Mouse (Mus musculus) CH12.LX (cell line): Measurements from ENCODE around the gene Gm9376.

Experiments used
- BHLHE40 ChIP-seq: IDR thresholded peaks from 2 replicates; pipeline ENCODE4 v1.6.1; 2011; ENCODE audit warnings: mild to moderate bottlenecking, low read depth, low read length, improper control_type of control experiment
- CHD1 ChIP-seq: IDR thresholded peaks from 2 replicates; pipeline ENCODE4 v1.6.1; 2012; ENCODE audit warnings: low read depth, low read length, improper control_type of control experiment, inconsistent platforms
- CHD2 ChIP-seq: IDR thresholded peaks from 2 replicates; pipeline ENCODE4 v1.6.1; 2011; ENCODE audit warnings: low read length, improper control_type of control experiment
- CTCF ChIP-seq, 2 experiments: IDR thresholded peaks in 1 of 2; conservative IDR thresholded peaks in 1 of 2; 2 replicates each; pipeline ENCODE4 v1.5.1; 2011 to 2012; ENCODE audit warnings: low read depth in 2 of 2, low read length in 2 of 2, improper control_type of control experiment in 1 of 2, inconsistent platforms in 1 of 2, mild to moderate bottlenecking in 1 of 2, moderate library complexity in 1 of 2
- GABPA ChIP-seq: IDR thresholded peaks from 2 replicates; pipeline ENCODE4 v1.6.1; 2012; ENCODE audit warnings: low read depth, low read length, improper control_type of control experiment, inconsistent platforms; ENCODE audit not compliant: insufficient replicate concordance
- MAFK ChIP-seq: IDR thresholded peaks from 2 replicates; pipeline ENCODE4 v1.6.1; 2011; ENCODE audit warnings: low read length, improper control_type of control experiment; ENCODE audit not compliant: insufficient replicate concordance
- POLR2A ChIP-seq: IDR thresholded peaks from 2 replicates; pipeline ENCODE4 v1.6.1; 2011; ENCODE audit warnings: low read depth, mild to moderate bottlenecking, improper control_type of control experiment, low read length
- RCOR1 ChIP-seq: conservative IDR thresholded peaks from 2 replicates; pipeline ENCODE4 v1.6.1; 2012; ENCODE audit warnings: low read depth, mild to moderate bottlenecking, inconsistent platforms, low read length, improper control_type of control experiment
- SIN3A ChIP-seq: IDR thresholded peaks from 2 replicates; pipeline ENCODE4 v1.6.1; 2012; ENCODE audit warnings: low read length, improper control_type of control experiment, inconsistent platforms
- TCF12 ChIP-seq: IDR thresholded peaks from 2 replicates; pipeline ENCODE4 v1.6.1; 2014; ENCODE audit warnings: low read depth, mild to moderate bottlenecking, inconsistent platforms, low read length, improper control_type of control experiment
- USF1 ChIP-seq: IDR thresholded peaks from 2 replicates; pipeline ENCODE4 v1.6.1; 2014; ENCODE audit warnings: low read depth, mild to moderate bottlenecking, inconsistent platforms, low read length, improper control_type of control experiment
- ZMIZ1 ChIP-seq: IDR thresholded peaks from 2 replicates; pipeline ENCODE4 v1.6.1; 2012; ENCODE audit warnings: low read depth, mild to moderate bottlenecking, inconsistent platforms, low read length, improper control_type of control experiment

DNA sequence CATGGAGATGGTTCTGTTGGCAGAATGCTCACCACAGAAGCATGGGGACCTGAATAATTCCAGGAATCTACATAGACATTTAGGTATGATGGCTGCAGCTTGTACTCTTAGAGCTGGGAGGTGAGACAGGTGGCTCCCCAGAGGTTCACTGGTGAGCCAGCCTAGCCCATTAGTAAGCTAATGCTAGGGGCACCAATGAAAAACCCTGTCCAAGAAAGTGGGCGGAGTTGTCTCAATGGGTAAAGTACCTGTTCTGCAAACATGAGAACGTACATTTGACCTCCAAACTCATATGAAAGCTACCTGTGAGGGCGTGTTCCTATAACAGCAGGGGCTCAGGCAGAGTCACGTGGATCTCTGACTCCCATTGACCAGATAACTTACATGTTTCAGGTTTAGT is 2.1 kb downstream of the Gm9376 start:
- TF ChIP-seq ZMIZ1 (no peak), CTCF (conservative IDR thresholded peaks at IDR 0.05 in 1 of 2, IDR thresholded peaks at IDR 0.05 in 1 of 2; ENCODE audit: low read depth in 2 of 2, low read length in 2 of 2) (no peak), POLR2A (no peak), MAFK (no peak), CHD1 (no peak), TCF12 (no peak), RCOR1 (no peak), SIN3A (no peak), BHLHE40 (no peak), GABPA (no peak), USF1 (no peak), CHD2 (no peak)
